Mouse (Mus musculus): ENCODE data around the gene Gm10392. TPM values are rescaled to one million over a fixed set of nuclear protein-coding genes. Genes with fewer than 3 reads are reported as not detected.

Gm10392 gene
- total and polyA plus RNA-seq, 3 experiments = 0.10 to 0.27 TPM; not detected in 1

DNA sequence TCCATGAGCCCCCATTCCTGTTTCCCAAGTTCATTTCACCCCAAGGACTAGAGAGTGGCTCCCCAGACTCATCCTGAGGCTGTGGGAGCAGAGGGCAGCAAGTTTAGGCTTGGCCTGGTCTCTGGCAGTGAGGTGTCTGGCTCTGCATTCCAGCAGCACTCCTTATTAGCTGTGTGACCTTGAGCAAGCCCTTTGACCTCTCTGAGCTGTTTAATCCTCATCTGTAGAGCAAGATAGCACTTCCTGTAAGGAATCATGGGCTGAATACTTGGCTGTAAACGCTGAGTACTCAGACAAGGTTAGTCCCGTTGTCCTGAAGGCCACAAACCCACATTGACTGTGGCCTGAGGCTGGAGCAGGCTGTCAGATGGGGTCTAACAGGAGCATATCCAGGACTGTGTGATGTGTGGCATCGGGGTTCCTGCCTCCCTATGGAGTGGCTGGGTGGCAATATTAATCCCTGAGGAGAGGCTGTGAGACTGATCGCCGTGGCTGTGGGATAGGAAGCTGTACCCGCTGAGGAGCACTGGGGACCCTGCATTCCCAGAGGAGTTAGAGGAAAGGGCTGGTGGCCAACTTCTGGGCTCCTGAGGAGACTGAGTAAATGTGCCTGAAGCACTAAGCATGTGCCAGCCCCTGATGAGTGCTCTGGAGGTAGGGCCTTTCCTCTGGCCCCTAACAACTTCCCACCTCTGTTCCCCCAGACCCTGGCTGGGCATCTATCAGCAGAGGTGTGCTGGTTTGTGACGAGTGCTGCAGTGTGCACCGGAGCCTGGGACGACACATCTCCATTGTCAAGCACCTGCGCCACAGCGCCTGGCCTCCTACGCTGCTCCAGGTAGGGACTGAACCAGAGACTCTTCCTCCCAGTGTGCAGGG is 20.5 kb downstream of the Gm10392 start:
- no peaks in the 10 kb centered on the region for H3K9me3 ChIP-seq (replicated peaks; ENCODE audit: insufficient read depth, low read length)
- peaks cover 1 to 5% of the 10 kb centered on the region in 2 experiments; a peak in 2 of 4 replicates for H3K36me3 ChIP-seq (ENCODE audit: control insufficient read depth in 1 of 2, insufficient read depth in 2 of 2, low read length in 2 of 2)
- no peak for TF ChIP-seq NRF1 (IDR thresholded peaks at IDR 0.05; ENCODE audit: insufficient read depth, low read depth, low read length, poor library complexity, severe bottlenecking)
- TF ChIP-seq NELFE (IDR thresholded peaks at IDR 0.05; ENCODE audit: low read depth, low read length) = no peak
- no peak for TF ChIP-seq TBP (IDR thresholded peaks at IDR 0.05; ENCODE audit: low read depth, low read length)
- TF ChIP-seq ELF1 (IDR thresholded peaks at IDR 0.05; ENCODE audit: low read depth, low read length) = no peak
- TF ChIP-seq GABPA (IDR thresholded peaks at IDR 0.05; ENCODE audit: low read depth, low read length) = no peak
- no peak for TF ChIP-seq BHLHE40 (IDR thresholded peaks at IDR 0.05; ENCODE audit: borderline replicate concordance, low read depth, low read length)
- TF ChIP-seq USF1 (IDR thresholded peaks at IDR 0.05; ENCODE audit: low read depth, low read length) = no peak
- no peak for TF ChIP-seq POLR2AphosphoS5 (IDR thresholded peaks at IDR 0.05; ENCODE audit: borderline replicate concordance, low read depth, low read length)
- TF ChIP-seq MAX (IDR thresholded peaks at IDR 0.05; ENCODE audit: low read length) = no peak
- no peak for TF ChIP-seq MAZ (IDR thresholded peaks at IDR 0.05; ENCODE audit: low read depth, low read length)
- no peak for TF ChIP-seq ZNF384 (IDR thresholded peaks at IDR 0.05; ENCODE audit: low read depth, low read length)
- TF ChIP-seq HCFC1 (IDR thresholded peaks at IDR 0.05; ENCODE audit: low read depth, low read length) = no peak
- no peak for TF ChIP-seq SMC3 (IDR thresholded peaks at IDR 0.05; ENCODE audit: low read depth, low read length)
- no peak for TF ChIP-seq TCF12 (IDR thresholded peaks at IDR 0.05; ENCODE audit: low read depth, low read length)
- no peak for TF ChIP-seq JUND (IDR thresholded peaks at IDR 0.05; ENCODE audit: low read depth, low read length)
- TF ChIP-seq TAL1 (IDR thresholded peaks at IDR 0.05; ENCODE audit: low read length) = no peak
- no peak for TF ChIP-seq ZMIZ1 (IDR thresholded peaks at IDR 0.05; ENCODE audit: low read depth, low read length)
- TF ChIP-seq MYB (IDR thresholded peaks at IDR 0.05; ENCODE audit: low read depth, low read length) = no peak
- no peak overlapping the region for H3K9ac ChIP-seq (ENCODE audit: control insufficient read depth, low read depth, low read length, poor library complexity, severe bottlenecking)
- H3K4me1 ChIP-seq (ENCODE audit: control insufficient read depth in 1 of 2, insufficient read depth in 2 of 2, low read length in 2 of 2) = peaks cover 0 to 9% of the 10 kb centered on the region in 2 experiments; a peak in 2 of 4 replicates
- no peak overlapping the region for H3K27ac ChIP-seq (ENCODE audit: control insufficient read depth, low read depth, low read length)
- H3K4me3 ChIP-seq (ENCODE audit: control insufficient read depth in 1 of 2, insufficient read depth in 1 of 2, low read depth in 2 of 2, low read length in 2 of 2) = no peak overlapping the region
- peaks cover 45% of the 10 kb centered on the region for H3K79me2 ChIP-seq (ENCODE audit: control insufficient read depth, insufficient read depth, low read length, poor library complexity)
- H3K27me3 ChIP-seq (ENCODE audit: control insufficient read depth in 1 of 2, insufficient read depth in 2 of 2, low read length in 2 of 2) = no peaks in the 10 kb centered on the region
- no peak for DNase-seq (ENCODE audit: low read depth, low spot score)

DNA sequence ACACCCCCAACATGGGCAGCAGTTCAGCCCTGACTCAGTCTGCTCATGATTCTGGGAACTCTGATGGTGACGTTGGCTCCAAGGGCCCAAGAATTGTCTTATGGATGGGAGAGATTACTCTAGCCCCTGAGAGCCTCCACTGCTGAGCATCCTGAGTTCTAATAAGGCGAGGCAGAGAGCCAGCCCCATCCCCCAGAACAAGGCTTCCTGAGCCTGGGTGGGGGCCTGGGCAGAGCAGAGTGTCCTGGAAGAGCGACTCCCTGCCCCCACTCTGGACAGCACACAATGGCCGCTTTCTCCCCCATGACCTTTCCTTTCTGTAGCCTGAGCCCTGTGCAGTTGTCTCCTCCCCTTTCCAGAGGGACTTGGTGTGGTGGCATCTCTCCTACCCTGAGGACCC is 21.1 kb downstream of the Gm10392 start:
- Histone ChIP-seq H3K27me3 (ENCODE audit: control insufficient read depth in 1 of 2, insufficient read depth in 2 of 2, low read length in 2 of 2) (no peaks in the 10 kb centered on the region), H3K27ac (ENCODE audit: control insufficient read depth, low read depth, low read length) (no peak overlapping the region), H3K9me3 (replicated peaks; ENCODE audit: insufficient read depth, low read length) (no peaks in the 10 kb centered on the region), H3K9ac (ENCODE audit: control insufficient read depth, low read depth, low read length, poor library complexity, severe bottlenecking) (no peak overlapping the region), H3K36me3 (ENCODE audit: control insufficient read depth in 1 of 2, insufficient read depth in 2 of 2, low read length in 2 of 2) (peaks cover 1 to 5% of the 10 kb centered on the region in 2 experiments; a peak in 2 of 4 replicates), H3K4me3 (ENCODE audit: control insufficient read depth in 1 of 2, insufficient read depth in 1 of 2, low read depth in 2 of 2, low read length in 2 of 2) (no peak overlapping the region), H3K79me2 (ENCODE audit: control insufficient read depth, insufficient read depth, low read length, poor library complexity) (peaks cover 47% of the 10 kb centered on the region), H3K4me1 (ENCODE audit: control insufficient read depth in 1 of 2, insufficient read depth in 2 of 2, low read length in 2 of 2) (peaks cover 0 to 9% of the 10 kb centered on the region in 2 experiments; a peak in 2 of 4 replicates)
- TF ChIP-seq EP300 (IDR thresholded peaks at IDR 0.05; ENCODE audit: low read depth in 1 of 2, low read length in 2 of 2) (no peak), SIN3A (IDR thresholded peaks at IDR 0.05; ENCODE audit: low read length) (no peak), ZC3H11A (IDR thresholded peaks at IDR 0.05; ENCODE audit: low read depth, low read length) (no peak), MAZ (IDR thresholded peaks at IDR 0.05; ENCODE audit: low read depth, low read length) (no peak), CTCF (IDR thresholded peaks at IDR 0.05 in 2 of 3, conservative IDR thresholded peaks at IDR 0.05 in 1 of 3; ENCODE audit: control insufficient read depth in 1 of 3, insufficient read depth in 1 of 3, low read depth in 2 of 3, low read length in 3 of 3, poor library complexity in 1 of 3, severe bottlenecking in 1 of 3) (no peak), POLR2A (IDR thresholded peaks at IDR 0.05; ENCODE audit: control insufficient read depth in 1 of 2, insufficient read depth in 1 of 2, low read depth in 1 of 2, low read length in 2 of 2, poor library complexity in 1 of 2) (no peak), POLR2AphosphoS5 (IDR thresholded peaks at IDR 0.05; ENCODE audit: borderline replicate concordance, low read depth, low read length) (no peak), USF2 (IDR thresholded peaks at IDR 0.05; ENCODE audit: borderline replicate concordance in 1 of 2, insufficient read depth in 1 of 2, low read depth in 1 of 2, low read length in 2 of 2) (no peak), ZNF384 (IDR thresholded peaks at IDR 0.05; ENCODE audit: low read depth, low read length) (no peak), MAX (IDR thresholded peaks at IDR 0.05; ENCODE audit: low read length) (no peak), POLR2AphosphoS2 (IDR thresholded peaks at IDR 0.05; ENCODE audit: low read length) (no peak), MAFK (IDR thresholded peaks at IDR 0.05; ENCODE audit: borderline replicate concordance, low read depth, low read length) (no peak), NRF1 (IDR thresholded peaks at IDR 0.05; ENCODE audit: insufficient read depth, low read depth, low read length, poor library complexity, severe bottlenecking) (no peak), ETS1 (IDR thresholded peaks at IDR 0.05; ENCODE audit: low read depth, low read length) (no peak), USF1 (IDR thresholded peaks at IDR 0.05; ENCODE audit: low read depth, low read length) (no peak), UBTF (IDR thresholded peaks at IDR 0.05; ENCODE audit: borderline replicate concordance, insufficient read depth, low read depth, low read length) (no peak), RAD21 (IDR thresholded peaks at IDR 0.05; ENCODE audit: low read depth, low read length) (no peak)
- DNase-seq (ENCODE audit: low read depth, low spot score) = no peak
